Mouse (Mus musculus) G1E (cell line): ENCODE measurements at regions not wholly inside any gene's neighbourhood (a gene's known extent, or its start where the extent isn't known, plus 50 kb on each side); places are given as distances from the start of the nearest gene placed in this dataset.

Experiments
- ATAC-seq: 2 replicates; pipeline ENCODE4 v1.8.0; 2016; ENCODE audit warnings: mild to moderate bottlenecking; ENCODE audit not compliant: insufficient number of reproducible peaks, poor library complexity, low FRiP score, severe bottlenecking; ENCODE audit errors: extremely low read depth
- DNase-seq: peaks from one replicate; pipeline ENCODE4 v3.0.0; 2012; ENCODE audit warnings: low spot score
- H3K27me3 ChIP-seq: 2 replicates; pipeline ENCODE4 v1.6.1; 2012; ENCODE audit warnings: mild to moderate bottlenecking, low read length, inconsistent platforms; ENCODE audit not compliant: insufficient read depth
- H3K36me3 ChIP-seq: replicated peaks from 2 replicates; pipeline ENCODE3; 2012; ENCODE audit warnings: mild to moderate bottlenecking, inconsistent platforms
- H3K4me1 ChIP-seq: 2 replicates; pipeline ENCODE4 v1.6.1; 2012; ENCODE audit warnings: low read depth, low read length, inconsistent platforms, mixed read lengths; ENCODE audit not compliant: insufficient read depth
- H3K4me3 ChIP-seq: 2 replicates; pipeline ENCODE4 v1.5.1; 2012; ENCODE audit warnings: low read depth, mild to moderate bottlenecking, inconsistent platforms, low read length, moderate library complexity, mixed read lengths
- H3K9me3 ChIP-seq: replicated peaks from 2 replicates; pipeline ENCODE4 v1.6.1; 2012; ENCODE audit warnings: inconsistent platforms
- CTCF ChIP-seq: IDR thresholded peaks from 2 replicates; pipeline ENCODE4 v1.5.1; 2012; ENCODE audit warnings: low read depth, low read length, inconsistent platforms, mixed read lengths
- GATA1 ChIP-seq: IDR thresholded peaks from 2 replicates; pipeline ENCODE4 v1.6.1; 2012; ENCODE audit warnings: borderline replicate concordance, low read length, inconsistent platforms, mixed read lengths
- GATA2 ChIP-seq: IDR thresholded peaks from 2 replicates; pipeline ENCODE4 v1.6.1; 2012; ENCODE audit warnings: low read depth, low read length, inconsistent platforms, borderline replicate concordance
- POLR2AphosphoS5 ChIP-seq: IDR thresholded peaks from 2 replicates; pipeline ENCODE4 v1.6.1; 2012; ENCODE audit warnings: low read depth, low read length, inconsistent platforms; ENCODE audit not compliant: insufficient replicate concordance
- TAL1 ChIP-seq: conservative IDR thresholded peaks from 2 replicates; pipeline ENCODE4 v1.6.1; 2012; ENCODE audit warnings: low read depth, low read length, inconsistent platforms, mixed read lengths

DNA sequence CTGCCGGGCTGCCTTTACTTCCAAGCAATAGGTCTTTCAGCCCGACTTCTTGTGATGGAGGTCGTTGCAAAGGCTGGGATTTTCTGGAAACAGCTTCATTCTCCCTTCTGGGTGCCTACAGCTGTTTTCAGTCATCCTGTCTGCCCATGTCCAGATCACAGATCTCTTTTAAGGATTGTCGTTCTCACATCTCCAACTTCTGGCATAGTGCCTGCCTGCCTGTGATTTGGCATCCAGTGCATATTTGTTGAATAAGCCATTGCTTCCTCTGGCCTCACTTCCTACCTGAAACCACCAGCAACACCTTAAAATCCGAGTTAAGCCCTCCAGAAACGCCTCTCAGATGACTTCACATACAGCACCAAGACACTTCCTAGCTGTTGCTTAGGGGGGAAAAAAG is 88.4 kb upstream of the Bnip2 start:
- H3K27me3 ChIP-seq: peaks cover 2% of the 10 kb centered on the region; the same call in 1 of the 2 replicates
- DNase-seq: no peak
- TF ChIP-seq TAL1: no peak
- no peak for TF ChIP-seq POLR2AphosphoS5
- TF ChIP-seq GATA1: no peak
- no peak for TF ChIP-seq GATA2
- no peak for TF ChIP-seq CTCF
- no peaks in the 10 kb centered on the region for H3K36me3 ChIP-seq
- no peak overlapping the region for H3K4me3 ChIP-seq
- H3K4me1 ChIP-seq: no peaks in the 10 kb centered on the region
- H3K9me3 ChIP-seq: no peaks in the 10 kb centered on the region
- no peak for ATAC-seq

DNA sequence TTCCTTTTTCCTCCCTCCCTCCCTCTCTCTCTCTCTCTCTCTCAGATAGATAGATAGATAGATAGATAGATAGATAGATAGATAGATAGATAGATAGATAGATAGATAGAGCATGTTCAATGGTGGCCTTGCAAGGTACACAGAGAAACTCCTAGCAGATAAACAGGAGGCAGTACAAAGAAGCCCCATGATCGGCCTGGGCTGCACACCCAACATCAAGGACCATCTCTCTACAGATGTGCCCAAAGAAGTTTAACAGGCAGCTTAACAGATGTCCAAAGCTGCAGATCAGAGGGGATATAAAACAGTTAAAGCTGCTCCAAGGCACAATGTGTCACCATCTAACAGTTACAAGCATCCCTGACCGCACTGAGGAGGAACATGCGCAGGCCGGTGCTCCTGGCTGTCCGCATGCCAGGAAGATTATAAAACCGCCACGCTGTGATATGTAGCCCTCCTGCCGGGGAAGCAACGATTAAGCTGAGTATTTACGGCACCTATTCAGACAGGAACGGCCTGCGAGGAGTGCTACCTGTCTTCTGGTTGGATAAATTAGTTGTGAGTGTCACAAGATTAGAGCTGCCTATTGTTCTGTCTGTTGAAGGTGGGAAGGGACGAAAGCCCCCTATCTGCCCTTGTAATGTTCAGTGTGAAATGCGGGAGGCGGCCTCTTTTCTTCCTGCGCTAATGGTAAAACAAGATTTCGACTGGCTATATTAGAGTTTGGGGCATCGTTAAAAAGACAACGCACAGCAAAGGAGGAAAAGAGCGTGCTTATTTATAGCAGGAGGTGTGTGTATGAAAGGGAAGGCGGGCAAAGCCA is 81.9 kb upstream of the Bnip2 start:
- Histone ChIP-seq H3K9me3 (no peaks in the 10 kb centered on the region), H3K36me3 (no peaks in the 10 kb centered on the region), H3K27me3 (no peaks in the 10 kb centered on the region; the same call in 1 of the 2 replicates), H3K4me3 (no peak overlapping the region), H3K4me1 (no peaks in the 10 kb centered on the region)
- TF ChIP-seq POLR2AphosphoS5 (no peak), GATA1 (no peak), GATA2 (no peak), CTCF (no peak), TAL1 (no peak)
- DNase-seq (no peak), ATAC-seq (no peak)

DNA sequence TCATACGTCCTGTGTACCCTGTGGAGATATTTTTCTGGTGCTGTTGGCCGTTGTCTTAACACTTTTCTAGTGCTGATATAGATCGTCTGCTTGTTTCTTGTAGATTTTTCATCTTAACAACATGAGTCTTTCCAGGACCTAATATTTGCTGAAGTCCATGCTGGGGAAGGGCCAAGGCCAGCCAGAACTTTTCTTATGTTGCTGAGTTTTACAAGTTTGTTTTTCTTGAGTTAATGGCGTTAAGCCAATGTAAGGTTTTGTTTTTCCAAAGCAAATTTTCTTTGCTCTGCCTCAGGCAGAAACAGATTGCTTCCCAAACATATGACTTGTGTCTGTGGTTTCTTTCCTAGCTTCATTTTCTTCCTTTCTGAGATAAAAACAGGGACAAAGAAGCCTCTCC is 78.6 kb upstream of the Bnip2 start:
- H3K9me3 ChIP-seq: no peaks in the 10 kb centered on the region
- no peak for ATAC-seq
- no peaks in the 10 kb centered on the region for H3K27me3 ChIP-seq
- TF ChIP-seq CTCF (no peak), POLR2AphosphoS5 (no peak), GATA2 (no peak), GATA1 (no peak), TAL1 (no peak)
- no peaks in the 10 kb centered on the region for H3K36me3 ChIP-seq
- H3K4me3 ChIP-seq: no peak overlapping the region
- DNase-seq: no peak
- no peaks in the 10 kb centered on the region for H3K4me1 ChIP-seq

DNA sequence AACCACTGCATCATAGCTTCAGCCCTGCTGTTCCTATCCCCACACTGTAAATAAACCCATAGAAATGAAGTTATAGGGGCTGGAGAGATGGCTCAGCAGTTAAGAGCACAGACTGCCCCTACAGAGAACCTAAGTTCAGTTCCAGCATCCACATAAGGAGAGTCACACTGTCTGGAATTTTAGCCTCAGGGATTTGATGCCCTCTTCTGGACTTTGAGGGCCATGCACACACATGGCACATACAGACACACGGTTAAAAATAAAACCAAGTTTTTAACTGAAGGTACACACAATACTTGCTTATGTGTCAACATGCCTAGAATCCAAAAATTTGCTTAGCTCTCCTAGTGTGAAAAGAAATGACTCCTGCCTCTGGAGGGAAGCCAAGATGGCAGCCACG is 61.1 kb upstream of the Bnip2 start:
- Histone ChIP-seq H3K9me3 (no peaks in the 10 kb centered on the region), H3K36me3 (no peaks in the 10 kb centered on the region), H3K4me1 (no peaks in the 10 kb centered on the region), H3K4me3 (no peak overlapping the region), H3K27me3 (peaks cover 5% of the 10 kb centered on the region)
- no peak for DNase-seq
- no peak for ATAC-seq
- no peak for TF ChIP-seq TAL1
- TF ChIP-seq GATA2: no peak
- TF ChIP-seq CTCF: no peak
- no peak for TF ChIP-seq POLR2AphosphoS5
- no peak for TF ChIP-seq GATA1

DNA sequence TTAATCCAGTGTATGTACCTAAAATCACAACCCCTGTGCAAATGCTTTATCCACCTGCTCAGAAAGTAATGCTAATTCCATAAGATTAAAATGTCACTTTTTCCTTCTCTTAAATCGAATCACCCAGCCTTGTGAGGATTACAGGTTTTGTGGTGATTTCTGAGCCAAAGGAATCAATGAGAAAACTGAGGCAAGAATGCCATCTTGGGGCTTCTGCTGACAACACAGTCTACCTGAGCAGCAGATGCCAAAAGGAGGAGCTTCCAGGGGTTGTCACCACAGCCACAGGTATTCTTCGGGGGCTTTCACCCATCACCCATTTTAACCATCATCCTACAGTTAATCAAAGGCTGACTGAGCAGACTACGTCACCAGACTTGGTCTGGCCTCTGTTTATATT is 51.4 kb upstream of the Bnip2 start:
- H3K27me3 ChIP-seq: no peaks in the 10 kb centered on the region
- no peaks in the 10 kb centered on the region for H3K36me3 ChIP-seq
- H3K9me3 ChIP-seq: no peaks in the 10 kb centered on the region
- H3K4me3 ChIP-seq: no peak overlapping the region
- no peak for TF ChIP-seq TAL1
- no peak for TF ChIP-seq POLR2AphosphoS5
- TF ChIP-seq GATA2: no peak
- no peak for TF ChIP-seq CTCF
- TF ChIP-seq GATA1: no peak
- DNase-seq (no peak), ATAC-seq (no peak)
- H3K4me1 ChIP-seq: no peaks in the 10 kb centered on the region
